Mouse (Mus musculus) urinary bladder, adult 2 months (tissue): ENCODE data around the gene Foxa3. TPM values are rescaled to one million over a fixed set of nuclear protein-coding genes. Genes with fewer than 3 reads are reported as not detected.

Experiments used
- DNase-seq: peaks from one replicate; pipeline ENCODE4 v3.0.0; 2022; ENCODE audit warnings: low spot score
- polyA plus RNA-seq: library from polyadenylated mRNA; depleted of rRNA; stranded (reverse); fragments of >200 nt; gene quantifications from 2 replicates; pipeline ENCODE4 v1.2.3, GENCODE M21; 2012

Foxa3 gene
- polyA plus RNA-seq, 1 experiment: not detected

DNA sequence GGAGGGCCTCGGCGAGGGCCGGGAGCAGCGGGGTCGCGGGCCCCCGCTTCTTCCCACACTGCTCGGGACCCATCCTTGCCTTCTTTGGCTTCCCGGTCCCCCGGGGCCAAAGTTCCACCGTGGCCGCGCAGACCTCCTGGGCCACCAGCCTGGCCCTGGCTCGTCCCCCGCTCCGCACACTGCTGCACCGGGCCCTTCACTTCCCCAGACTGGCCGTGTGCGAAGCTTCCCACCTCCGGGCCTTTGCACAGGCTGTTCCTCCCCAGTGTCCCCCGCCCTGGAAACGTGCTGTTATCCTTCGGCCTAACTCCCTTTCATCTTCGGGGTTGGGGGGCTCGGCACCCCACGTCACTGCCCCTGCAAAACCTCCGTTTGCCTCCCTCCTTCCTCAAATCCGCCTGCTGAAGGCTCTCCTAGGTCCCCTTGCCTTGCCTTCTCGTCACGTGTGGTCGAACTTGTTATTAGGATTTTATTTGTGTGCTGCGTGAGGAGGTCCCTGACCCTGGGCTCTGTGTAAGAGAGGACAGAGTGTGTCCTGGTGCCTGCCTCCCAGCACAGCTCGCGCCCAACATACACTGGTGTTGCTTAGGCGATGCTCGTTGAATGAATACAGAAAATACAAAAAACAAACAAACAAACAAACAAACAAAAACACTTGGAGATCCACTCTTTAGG lies 1.4 kb upstream of the Foxa3 start:
- DNase-seq: peak; percentile 52

DNA sequence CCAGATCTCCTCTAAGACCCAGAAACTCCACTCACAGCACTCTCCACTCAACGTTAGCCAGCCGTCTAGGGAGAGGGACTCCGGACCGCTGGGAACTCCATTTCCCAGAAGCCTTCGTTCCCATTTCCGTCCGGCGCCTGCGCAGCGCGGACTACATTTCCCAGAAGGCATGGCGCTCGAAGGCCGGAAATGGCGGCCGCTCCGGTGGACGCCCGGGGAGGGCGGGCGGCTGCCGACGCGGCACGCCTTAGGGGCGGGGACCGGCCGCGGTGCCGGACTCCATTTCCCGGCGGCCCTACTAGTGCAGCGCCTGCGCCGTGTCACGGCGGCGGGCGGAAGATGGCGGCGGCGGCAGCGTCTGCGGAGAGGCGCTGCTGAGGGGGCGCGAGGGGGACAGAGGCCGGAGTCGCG lies 763 bp upstream of the Foxa3 start, which contains the start of gene Sympk:
TSS of gene Sympk (plus strand) at position 282 of the 411 bp plus-strand sequence.
- DNase-seq: peak; percentile 82

DNA sequence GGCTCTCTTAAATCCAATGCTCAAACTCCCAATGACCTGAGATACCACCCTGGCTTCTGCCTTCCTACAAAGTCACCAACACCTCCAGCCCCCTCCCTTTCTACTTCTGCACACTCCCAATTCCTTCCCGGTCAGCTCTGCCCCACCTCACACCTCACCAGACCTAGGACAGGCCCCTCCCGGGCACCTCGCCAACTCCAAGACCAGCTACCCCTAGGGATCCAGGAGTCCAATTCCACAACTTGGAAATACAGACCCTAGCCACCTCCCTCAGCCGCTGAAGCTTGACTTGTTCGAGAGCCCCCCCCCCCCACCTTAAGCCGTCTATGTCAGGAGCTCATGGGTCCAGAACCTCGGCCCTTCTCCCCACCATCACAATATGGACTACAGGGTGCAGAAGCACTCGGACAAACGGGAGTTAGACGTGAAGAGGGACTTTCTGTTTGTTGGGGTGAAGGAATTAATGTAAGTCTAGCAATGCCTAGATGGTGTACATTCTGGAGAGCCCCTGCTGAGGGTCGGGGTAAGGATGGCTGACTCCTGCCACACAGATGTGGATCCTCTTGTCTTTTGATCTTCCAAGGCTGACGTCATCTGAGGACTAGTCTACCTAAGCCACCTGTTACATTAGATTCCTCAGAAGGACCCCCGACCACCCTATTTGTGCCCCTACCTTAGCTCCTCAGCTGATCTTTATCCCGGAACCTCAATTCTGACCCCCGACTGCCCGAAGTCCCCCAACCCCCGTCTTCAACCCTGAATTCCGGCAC lies 964 bp downstream of the Foxa3 start:
- no peak for DNase-seq

DNA sequence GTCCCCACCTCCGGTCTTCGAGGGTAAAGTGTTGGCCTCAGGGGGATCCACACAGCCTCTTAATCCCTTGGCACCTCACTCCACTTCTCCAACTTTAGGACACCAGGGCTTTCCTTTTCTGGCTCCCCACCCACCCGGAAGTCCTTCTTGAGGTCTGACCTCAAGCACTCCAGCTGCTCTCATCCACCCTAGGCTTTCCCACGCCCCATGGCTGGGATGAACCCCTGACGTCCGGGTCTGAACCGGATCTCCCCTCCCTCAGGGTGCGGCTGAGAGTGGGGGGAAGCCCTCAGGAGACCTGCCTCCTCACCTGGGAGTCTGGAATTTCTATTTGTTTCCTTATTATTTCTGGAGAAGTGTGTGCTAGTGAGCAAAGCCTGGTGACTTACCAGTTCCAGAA lies 2.3 kb downstream of the Foxa3 start:
- DNase-seq: no peak

DNA sequence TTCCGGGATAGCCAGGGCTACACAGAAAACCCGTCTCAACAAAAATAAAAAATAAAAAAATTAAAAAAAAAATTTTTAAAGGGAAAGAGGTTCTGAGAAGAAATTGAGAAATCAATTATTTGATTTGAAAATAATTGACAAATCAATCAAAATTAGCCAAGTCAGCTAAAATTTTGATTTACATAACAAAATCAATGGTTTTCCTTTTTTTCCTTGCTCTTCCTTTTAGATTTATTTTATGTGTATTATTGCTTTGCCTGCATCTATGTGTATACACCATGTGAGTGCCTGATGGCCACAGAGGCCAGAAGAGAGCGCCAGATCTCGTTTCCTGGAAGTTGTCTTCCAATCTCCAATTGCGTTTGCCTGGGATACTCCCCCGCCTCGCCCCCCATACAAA lies 5.4 kb downstream of the Foxa3 start:
- no peak for DNase-seq

DNA sequence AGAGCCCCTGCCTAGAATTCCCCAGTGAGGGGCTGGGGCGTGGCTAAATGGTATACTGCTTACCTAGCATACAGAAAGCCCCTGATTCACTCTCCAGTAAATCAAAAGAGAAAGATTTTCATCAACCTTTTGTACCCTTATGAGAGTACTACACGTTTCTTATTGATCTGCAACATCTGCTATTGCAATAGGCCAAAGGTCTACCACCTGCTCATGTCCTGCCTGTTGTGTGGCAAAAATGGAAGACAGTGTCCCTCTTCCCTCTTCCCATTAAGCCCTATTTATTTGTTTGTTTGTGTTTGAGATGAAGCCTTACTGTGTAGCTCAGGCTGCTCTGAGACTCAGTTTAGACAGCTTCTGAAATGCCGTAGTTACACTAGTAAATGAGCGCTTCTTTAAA lies 7.3 kb downstream of the Foxa3 start:
- no peak for DNase-seq

DNA sequence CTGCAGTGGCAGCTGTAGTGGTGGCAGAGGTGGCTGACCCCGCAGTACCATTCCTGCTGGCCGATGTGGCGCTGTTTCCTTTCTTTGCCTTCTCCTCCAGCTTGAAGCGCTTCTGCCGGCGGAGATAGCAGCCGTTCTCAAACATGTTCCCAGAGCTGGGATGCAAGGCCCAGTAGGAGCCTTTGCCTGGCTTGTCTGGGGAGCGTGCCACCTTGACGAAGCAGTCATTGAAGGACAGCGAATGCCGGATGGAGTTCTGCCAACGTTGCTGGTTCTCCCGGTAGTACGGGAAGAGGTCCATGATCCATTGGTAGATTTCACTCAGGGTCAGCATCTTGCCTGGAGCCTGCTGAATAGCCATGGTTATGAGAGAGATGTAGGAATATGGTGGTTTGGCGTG lies 8.9 kb downstream of the Foxa3 start:
- DNase-seq: no peak

DNA sequence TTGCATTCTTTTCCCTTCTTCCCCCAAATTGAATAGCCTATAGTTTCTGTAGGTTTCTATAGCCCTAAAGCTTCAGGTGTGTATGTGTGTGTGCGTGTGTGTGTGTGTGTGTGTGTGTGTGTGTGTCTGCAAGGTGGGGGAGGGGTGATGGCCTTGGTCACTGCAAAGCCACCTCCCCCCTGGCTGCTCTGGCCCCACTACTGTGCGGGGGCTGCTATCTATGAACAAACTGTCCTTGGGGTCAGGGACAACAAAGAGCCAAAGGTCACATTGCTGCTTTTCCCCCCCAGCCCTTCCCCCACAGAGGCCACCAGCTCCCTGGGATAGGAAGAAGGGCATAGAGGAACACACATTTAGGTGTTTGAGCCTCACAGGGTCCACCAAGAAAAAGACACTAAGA lies 10.5 kb downstream of the Foxa3 start:
- no peak for DNase-seq

DNA sequence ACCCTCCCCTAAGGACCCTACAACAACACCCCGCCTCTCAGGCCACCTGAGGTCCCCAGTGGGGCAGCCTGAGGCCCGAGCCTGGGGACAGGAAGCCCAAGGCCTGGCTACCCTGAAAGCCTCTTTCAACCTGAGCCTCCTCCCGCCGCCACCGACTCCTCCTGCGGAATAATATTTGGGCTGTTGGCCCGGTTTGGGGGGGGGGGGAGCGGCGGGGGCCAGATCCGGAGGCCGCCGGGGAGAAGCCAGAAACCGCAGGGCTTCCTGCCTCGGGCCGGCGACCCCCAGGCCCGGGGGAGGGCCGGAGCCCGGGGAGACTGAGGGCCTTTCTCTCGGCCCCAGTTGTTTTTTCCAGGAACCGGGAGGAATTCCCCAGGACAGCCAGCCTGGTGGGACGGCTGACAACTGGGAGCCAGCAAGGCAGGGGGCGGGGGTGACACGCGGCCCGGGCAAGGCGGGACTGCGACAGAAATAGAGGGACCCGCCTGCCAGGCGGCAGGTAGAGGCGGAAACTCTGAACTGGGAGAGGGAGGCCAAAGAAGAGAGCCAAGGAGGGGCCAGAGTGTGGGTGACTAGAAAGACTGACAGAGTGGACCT lies 11.2 kb downstream of the Foxa3 start:
- DNase-seq: no peak

DNA sequence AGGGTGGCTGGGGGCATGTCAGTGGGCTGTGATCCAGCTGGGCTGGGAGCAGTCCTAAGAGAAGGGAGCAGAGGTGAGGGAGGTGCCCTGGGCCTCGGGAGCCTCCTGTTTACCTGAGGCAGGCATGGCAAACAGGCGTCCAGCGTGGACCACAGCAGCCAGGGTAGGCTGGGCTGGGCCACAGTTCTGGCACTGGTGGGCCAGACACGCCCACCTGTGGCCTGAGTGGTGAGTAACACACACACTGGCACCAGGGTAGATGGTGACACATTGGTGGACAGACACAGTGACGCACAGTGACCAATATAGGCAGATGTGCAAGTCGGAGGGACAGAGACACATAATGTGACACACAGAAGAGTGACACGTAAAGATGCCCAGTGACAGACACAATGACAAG lies 12.8 kb downstream of the Foxa3 start:
- no peak for DNase-seq

DNA sequence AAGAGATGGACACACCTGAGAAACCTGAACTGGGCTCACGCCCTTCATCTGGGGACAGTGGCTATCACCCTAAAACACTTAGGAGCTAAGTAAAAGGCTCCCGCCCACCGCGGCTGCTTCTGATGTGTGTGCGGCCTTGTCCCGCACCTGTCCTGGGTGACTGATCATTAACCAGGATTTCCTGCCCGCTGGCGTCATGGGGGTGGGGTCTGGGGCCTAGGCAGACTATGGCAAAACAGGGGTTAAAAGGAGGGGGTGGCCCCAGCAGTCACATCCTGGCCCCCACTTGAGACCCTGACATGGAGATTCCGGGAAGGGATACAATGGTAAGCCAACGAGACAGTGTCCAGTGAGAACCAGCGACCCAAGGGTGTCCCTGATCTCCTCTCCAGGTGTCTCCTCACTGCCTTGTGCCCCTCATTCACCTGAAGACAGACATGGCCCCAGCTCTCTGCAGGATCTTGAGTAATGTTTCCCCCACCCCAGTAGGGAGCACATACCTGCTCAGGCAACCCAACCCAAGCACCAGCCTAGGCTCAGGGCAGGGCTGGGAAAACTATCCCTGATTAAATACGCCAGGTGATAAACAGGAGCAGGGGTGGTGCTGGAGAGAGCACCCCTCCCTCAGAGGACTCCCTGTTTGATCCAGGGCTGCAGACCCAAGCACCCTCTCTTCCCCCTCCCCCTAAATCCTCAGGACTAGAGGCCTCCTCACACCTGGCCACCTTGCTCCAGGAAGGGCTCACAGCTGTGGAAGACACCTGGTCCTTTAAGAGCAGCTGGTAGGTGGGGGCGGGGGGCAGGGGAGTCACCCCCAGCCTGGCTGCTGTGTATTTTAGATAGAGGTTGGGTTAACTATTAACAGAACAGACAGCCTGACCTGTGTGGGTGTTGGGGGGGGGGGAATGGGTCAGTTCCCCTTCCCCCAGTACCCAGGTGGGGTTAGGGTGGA lies 16.0 kb downstream of the Foxa3 start:
- no peak for DNase-seq

DNA sequence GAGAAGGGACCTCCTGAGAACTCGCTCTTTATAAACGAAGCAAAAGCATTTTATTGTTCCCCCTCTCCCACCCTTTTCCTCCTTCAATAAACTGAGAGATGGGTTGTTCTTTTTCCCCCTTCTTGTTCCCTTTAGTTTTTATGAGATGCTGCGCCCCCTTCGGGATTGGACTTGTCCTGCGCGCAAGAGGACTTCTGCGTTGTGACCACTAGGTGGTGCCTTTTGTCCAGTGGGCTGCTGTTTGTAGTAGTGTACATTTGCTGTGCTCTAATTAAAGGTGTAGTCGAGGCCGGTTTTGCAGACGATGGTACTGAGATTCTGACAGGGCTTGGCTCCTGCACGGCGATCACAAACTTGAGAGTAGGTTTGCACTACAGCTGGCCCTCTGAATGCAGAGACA lies 16.9 kb downstream of the Foxa3 start:
- no peak for DNase-seq

DNA sequence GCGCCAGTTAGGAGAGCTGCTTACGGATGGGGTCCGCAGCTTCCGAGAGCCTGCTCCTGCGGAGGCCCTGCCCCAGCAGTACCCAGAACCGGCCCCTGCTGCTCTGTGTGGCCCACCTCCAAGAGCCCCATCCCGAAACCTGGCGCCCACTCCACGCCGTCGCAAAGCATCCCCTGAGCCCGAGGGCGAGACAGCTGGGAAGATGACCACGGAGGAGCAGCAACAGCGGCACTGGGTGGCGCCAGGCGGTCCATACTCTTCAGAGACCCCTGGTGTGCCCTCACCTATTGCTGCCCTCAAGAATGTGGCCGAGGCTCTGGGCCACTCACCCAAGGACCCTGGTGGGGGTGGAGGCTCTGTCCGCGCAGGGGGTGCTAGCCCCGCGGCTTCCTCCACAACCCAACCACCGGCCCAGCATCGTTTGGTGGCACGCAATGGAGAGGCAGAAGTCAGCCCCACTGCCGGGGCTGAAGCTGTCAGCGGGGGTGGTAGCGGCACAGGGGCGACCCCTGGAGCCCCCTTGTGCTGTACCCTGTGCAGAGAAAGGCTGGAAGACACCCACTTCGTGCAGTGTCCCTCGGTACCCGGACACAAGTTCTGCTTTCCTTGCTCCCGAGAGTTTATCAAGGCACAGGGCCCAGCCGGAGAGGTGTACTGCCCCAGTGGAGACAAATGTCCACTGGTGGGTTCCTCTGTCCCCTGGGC lies 17.8 kb downstream of the Foxa3 start:
- no peak for DNase-seq

DNA sequence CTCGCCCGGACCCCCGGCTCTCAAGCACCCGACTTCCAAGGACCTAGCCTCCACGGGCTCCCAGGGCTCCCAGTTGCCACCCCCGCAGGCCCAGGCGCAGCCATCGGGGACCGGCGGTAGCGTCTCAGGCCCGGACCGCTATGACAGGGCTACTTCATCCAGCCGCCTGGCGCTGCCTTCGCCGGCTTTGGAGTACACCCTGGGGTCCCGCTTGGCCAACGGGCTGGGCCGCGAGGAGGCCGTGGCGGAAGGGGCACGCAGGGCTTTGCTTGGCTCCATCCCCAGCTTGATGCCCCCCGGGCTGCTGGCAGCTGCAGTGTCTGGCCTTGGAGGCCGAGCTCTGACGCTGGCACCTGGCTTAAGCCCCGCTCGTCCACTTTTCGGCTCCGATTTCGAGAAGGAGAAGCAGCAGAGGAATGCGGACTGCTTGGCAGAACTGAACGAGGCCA lies 18.7 kb downstream of the Foxa3 start:
- DNase-seq: peak; percentile 44

DNA sequence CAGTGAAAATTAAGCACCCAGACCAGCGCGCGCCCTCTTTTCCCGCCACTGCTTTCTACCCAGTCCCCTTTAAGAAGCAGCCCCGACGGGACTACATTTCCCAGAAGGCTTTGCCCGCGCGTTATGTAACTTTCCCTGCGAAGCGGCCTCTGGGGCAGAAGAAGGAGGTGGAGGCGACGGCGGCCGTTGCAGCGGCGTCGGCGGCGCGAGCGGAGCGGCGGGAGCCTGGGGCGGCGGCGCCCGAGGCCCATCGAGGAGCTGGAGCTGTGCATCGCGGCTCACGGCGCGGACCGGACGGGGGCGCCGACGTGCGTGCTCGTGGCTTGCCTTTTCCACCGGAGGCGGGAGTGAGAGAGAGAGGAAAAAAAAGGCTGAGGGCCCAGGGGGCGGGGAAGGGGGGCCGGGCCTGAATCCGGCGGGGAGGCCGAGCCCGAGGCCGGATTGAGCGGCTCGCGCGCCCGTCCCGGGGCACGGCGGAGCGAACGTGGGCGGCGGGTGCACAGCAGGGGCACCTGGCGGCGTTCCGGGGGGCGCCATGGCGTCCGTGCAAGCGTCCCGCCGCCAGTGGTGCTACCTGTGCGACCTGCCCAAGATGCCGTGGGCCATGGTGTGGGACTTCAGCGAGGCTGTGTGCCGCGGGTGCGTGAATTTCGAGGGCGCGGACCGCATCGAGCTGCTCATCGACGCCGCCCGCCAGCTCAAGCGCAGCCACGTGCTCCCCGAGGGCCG lies 19.3 kb downstream of the Foxa3 start, which contains the start of gene Irf2bp1:
TSS of gene Irf2bp1 (plus strand) at position 143 of the 729 bp plus-strand sequence.
- peak; percentile 82 for DNase-seq

DNA sequence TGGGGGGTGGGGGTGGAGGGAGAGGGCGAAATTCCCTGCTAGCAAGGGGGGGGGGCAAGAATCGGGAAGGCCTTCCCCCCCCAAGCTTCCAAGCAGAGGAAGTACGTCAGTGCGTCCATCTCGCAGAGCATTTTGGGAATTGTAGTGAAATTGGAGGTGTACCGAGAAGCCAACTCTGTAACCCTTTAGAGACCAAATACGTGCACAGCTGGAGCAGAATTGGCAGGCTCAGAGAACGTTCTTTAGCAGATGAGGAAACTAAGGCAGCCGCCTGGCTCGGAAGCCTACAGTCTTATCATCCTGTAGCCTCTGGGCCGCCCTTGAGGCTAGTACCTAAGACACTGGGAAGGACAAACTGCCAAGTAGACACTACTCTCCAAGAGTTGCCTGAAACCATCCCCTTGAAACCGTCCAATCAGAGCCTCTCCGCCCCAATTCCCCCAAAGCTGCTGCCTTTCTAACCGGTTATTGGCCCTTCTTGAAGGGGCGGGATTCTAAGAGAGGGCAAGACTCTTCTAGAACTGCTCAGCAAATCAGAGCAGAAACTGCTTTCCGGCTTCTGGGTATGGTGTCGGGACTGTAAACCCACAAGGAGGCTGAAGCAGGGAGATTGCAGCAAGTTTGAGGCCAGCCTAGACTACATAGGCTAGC lies 20.4 kb downstream of the Foxa3 start:
- peak; percentile 45 for DNase-seq

DNA sequence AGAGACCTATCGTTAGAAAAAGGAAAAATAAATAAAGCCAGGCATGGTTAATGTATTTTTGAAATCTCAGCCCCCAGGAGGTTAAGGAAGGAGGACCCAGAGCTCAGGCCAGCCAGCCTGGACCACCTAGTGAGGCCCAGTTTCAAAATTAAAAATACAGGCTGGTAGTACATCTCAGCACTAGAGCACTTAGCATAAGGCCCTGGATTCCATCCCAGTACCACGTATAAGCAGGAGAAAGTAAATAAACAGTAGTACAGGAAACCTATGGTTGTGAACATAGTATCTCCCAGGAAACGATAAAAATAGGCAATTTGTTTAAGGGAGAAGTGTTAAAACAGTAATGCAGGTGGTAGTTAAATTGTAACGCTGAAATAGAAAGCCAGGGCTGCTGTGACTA lies 21.2 kb downstream of the Foxa3 start:
- no peak for DNase-seq

DNA sequence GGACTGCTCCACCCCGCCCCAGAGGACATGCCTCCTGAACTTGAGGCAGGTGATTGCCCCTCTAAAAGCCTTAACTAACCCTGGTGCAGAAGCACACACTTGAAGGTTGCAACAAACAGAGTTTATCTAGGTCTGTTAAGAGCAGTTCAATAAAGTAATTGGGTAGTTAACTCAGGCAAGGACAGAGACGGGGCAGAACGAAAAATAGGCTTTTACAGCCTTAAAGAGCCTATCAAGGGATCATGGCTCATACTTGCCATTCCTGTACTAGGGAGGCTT lies 21.6 kb downstream of the Foxa3 start:
- no peak for DNase-seq

DNA sequence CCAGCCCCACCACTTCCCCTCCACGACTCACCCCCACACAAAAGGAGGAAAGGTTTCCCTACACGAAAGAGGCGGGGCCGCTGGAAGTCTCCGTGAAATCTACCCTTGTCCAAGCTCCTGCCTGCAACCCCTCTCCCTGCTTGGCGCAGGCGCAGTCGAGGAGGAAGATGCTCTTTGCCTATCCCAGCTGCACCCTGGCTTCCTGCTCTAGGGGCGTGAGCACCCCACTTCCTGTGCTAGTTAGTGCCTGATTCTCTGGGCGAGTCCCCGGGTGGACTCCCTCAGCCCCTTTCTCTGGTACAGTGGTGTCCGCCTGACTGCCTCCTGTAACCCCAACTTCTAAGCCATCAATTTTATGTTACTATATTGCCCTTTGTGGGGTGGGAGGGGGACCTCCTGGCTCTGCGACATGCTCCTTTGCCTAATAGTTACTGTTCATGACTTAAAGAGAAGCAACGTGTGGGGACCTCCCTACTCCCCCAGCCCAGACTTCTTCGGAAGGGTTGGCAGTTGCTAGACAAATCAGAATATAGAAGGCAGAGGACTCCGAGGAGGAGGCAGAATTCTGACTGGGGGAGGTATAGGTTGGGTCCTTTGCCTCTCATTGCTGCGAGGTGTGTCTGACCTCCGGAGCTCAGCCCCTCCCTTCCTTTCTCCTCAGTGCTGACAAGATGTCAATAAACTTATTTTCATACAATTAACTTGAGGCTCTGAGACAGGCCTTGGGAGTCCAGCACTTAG lies 22.1 kb downstream of the Foxa3 start:
- DNase-seq: peak; percentile 63
